Mouse (Mus musculus) monocyte, adult 59 days (primary cell): ENCODE results near the gene Ring1. TPM values are rescaled to one million over a fixed set of nuclear protein-coding genes. Genes with fewer than 3 reads are reported as not detected.

Source experiments
- total RNA-seq, 2 experiments: library from RNA; stranded (reverse); gene quantifications; one replicate each; pipeline ENCODE4 v1.2.4; 2023

The Ring1 gene
- total RNA-seq: 10 to 100 TPM; 31.1 to 31.8 TPM

DNA sequence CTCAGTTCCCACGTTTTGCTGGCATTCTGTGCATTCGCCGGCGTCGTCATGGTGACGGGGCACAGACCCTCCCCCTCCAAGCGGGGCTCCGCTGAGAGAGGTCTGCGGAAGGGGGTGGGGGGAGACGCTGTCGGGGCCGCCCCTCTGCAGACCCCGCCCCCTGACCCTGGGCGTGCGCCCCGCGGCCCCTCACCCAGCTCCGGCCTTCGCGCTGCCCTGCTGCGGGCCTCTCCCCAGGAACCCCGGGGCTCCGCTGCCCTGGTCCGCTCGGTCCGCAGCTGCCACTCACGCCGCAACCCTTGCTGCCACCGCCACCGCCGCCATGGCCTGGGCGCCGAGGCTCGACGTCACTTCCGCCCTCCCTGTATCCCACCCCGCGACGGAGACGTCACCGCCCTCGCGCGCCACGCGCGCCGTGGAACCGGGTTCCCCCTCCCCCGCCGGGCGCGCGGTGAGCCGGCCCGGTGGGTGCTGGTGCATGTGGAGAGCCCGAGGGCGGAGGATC lies at the start of gene Ring1:
TSS of gene Ring1 (minus strand) at position 364 of the 505 bp plus-strand sequence.

DNA sequence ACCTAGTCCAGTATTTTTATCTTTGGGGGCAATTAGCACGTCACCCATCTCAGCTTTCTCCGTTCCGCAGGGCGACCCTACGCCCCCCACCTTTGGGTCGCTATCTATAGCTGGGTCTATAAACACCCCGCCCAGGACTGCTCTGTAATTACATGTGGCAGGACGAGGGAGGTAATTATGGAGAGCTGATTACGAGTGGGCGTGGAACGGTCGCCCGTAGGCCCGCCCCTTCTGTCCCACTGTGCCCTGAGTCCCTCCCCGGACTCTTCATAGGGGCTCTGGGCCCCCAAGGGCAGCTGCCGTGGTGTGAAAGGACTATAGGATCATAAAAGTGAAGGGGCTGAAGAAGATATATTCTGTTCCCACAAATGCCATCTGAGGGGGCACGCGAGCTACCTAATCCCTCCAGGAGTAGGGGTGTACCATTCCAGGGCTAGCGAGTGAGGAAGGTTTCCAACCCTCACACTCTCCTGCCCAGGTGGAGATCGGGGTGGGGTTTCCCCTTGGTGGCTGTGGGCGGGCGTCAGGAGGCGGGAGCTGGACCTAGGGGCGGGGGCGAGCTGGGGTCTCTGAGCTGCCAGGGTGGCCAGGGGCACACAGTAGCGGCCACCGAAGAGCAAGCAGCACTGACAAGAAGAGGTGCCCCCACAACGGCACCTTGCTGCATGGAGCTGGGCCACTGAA lies 14.5 kb upstream of the Ring1 start, which contains the start of gene Col11a2:
TSS of gene Col11a2 (plus strand) at position 560 of the 684 bp plus-strand sequence.

DNA sequence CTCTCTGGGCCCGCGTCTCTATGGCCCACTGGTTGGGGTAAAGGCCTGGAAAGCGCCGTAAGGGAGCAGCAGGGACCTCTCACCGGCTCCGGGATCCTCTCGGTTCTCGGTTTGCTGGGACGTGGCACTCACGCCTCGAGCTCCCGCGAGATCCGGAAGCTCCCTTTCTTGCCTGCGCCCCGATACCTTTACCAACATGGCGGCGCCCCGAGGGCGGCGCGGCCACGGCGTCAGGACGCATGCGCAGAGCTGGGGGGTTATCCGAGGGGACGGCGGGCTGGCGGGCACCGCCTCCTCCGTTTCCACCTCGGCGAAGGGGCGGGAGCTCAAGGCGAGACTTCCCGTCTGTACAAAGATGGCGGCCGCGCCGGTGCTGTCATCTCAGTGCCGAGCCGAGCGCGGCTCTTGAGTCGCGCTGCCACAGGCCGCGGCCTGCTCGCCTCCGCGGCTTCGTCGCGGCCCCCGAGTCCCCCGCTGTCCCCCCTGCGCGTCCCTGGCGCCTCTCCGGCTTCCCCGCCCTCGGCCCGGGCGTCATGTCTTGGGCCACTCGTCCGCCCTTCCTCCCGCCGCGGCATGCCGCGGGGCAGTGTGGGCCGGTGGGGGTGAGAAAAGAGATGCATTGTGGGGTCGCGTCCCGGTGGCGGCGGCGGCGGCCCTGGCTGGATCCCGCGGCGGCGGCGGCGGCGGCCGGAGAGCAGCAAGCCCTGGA lies 7.1 kb upstream of the Ring1 start, which contains the start of the genes Slc39a7 and Rxrb:
TSS of gene Slc39a7 (minus strand) at position 218 of the 709 bp plus-strand sequence.
TSS of gene Rxrb (plus strand) at position 348 of the 709 bp plus-strand sequence.

DNA sequence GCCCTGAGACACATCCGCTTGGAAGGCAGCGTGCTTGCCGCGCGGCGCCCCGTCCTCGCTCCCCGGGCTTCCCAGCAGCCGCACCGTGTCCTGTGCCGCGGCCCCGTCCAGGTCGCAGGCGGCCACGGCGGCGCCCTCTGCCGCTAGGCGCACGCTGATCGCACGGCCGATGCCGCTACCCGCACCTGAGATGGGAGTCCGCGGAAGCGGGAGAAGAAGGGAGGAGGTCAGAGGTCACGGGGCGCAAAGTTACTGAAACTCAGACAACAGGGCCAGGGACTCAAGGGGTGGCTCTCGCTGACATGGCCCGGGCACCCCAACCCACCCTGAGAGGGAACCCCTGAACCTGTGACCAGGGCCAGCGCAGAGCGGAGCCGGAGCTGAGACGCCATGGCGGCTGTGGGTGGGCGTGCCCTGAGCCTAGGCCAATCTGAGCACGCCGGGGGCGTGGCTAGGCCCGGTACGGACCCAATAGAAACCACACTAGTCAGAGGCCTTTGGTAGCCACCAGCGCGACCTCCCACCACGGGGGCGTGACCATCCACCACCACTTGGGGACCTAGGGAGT lies 3.3 kb upstream of the Ring1 start, which contains the start of gene H2-Ke6:
TSS of gene H2-Ke6 (minus strand) at position 405 of the 568 bp plus-strand sequence.

DNA sequence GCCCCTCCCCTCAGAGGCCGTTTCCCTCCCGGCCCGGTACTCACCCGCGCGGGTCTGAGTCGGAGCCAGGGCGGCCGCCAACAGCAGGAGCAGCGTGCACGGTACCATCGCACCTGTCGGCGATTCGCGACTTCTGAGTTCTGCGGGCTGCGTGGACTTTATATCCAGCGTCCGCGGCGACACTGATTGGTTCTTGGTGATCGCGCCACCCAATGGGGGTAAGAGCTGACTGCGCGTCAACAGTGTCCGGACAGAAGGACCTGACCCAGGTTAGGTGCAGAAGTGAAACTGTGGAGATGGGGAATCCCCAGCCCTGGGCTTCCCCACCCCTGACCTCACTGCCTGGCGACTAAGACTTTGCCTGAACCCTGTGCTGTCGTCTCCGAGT lies 24.3 kb downstream of the Ring1 start, which contains the start of gene H2-K1:
TSS of gene H2-K1 (minus strand) at position 198 of the 388 bp plus-strand sequence.

Other genes starting within 250 kb of the Ring1 start
- gene Angptl4, start 242.8 kb downstream of the Ring1 start, total RNA-seq: 1 to 10 TPM; 5.3 to 7.1 TPM
- gene Kank3, start 214.2 kb downstream of the Ring1 start, total RNA-seq: 10 to 100 TPM; 17.2 to 17.8 TPM
- 1,000 to 10,000 TPM; 2,442 to 2,474 TPM for gene Rps28, start 200.1 kb downstream of the Ring1 start, total RNA-seq
- 100 to 1,000 TPM; 123 to 158 TPM for gene Ndufa7, start 200.1 kb downstream of the Ring1 start, total RNA-seq
- 1 to 10 TPM; 1.8 to 2.6 TPM for gene Cd320, start 181.6 kb downstream of the Ring1 start, total RNA-seq
- gene Gm7029, start 150.8 kb downstream of the Ring1 start, total RNA-seq: not detected
- 1 to 10 TPM; 1.1 to 2.9 TPM for gene Kifc1, start 134.0 kb downstream of the Ring1 start, total RNA-seq
- gene Platr17, start 119.5 kb downstream of the Ring1 start, total RNA-seq: 1 to 10 TPM in 1 of 2 experiments, not detected in 1; 4.0 TPM
- gene Daxx, start 115.3 kb downstream of the Ring1 start, total RNA-seq: 10 to 100 TPM; 74.9 to 76.2 TPM
- 100 to 1,000 TPM; 399 to 458 TPM for gene Tapbp, start 108.8 kb downstream of the Ring1 start, total RNA-seq
- 10 to 100 TPM; 32.1 to 39.3 TPM for gene Zbtb22, start 108.8 kb downstream of the Ring1 start, total RNA-seq
- gene Rgl2, start 95.1 kb downstream of the Ring1 start, total RNA-seq: 100 to 1,000 TPM; 186 to 207 TPM
- gene Pfdn6, start 84.3 kb downstream of the Ring1 start, total RNA-seq: 10 to 100 TPM; 51.6 to 71.3 TPM
- 10 to 100 TPM; 30.5 to 34.8 TPM for gene Wdr46, start 84.0 kb downstream of the Ring1 start, total RNA-seq
- 10 to 100 TPM; 14.7 to 17.3 TPM for gene B3galt4, start 73.2 kb downstream of the Ring1 start, total RNA-seq
- gene Vps52, start 68.9 kb downstream of the Ring1 start, total RNA-seq: 10 to 100 TPM; 48.0 to 57.5 TPM
- gene Rps18, start 68.7 kb downstream of the Ring1 start, total RNA-seq: 100 to 1,000 TPM; 791 to 877 TPM
- 1,000 to 10,000 TPM; 3,154 to 3,159 TPM for gene H2-K1, start 24.3 kb downstream of the Ring1 start, total RNA-seq
- 10 to 100 TPM; 58.7 to 60.7 TPM for gene H2-Ke6, start 3.4 kb upstream of the Ring1 start, total RNA-seq
- 100 to 1,000 TPM; 102 to 104 TPM for gene Slc39a7, start 7.0 kb upstream of the Ring1 start, total RNA-seq
- gene Rxrb, start 7.1 kb upstream of the Ring1 start, total RNA-seq: 100 to 1,000 TPM; 100 to 103 TPM
- gene Col11a2, start 14.8 kb upstream of the Ring1 start, total RNA-seq: 1 to 10 TPM; 3.1 to 6.2 TPM
- gene H2-Oa, start 67.7 kb upstream of the Ring1 start, total RNA-seq: 10 to 100 TPM; 12.2 to 18.9 TPM
- 100 to 1,000 TPM; 345 to 355 TPM for gene H2-DMa, start 94.9 kb upstream of the Ring1 start, total RNA-seq
- 100 to 1,000 TPM; 367 to 380 TPM for gene Brd2, start 98.0 kb upstream of the Ring1 start, total RNA-seq
- 10 to 100 TPM; 88.6 to 96.9 TPM for gene H2-DMb2, start 118.6 kb upstream of the Ring1 start, total RNA-seq
- gene H2-DMb1, start 128.4 kb upstream of the Ring1 start, total RNA-seq: 100 to 1,000 TPM; 301 to 308 TPM
- 10 to 100 TPM; 93.6 to 93.9 TPM for gene Tap1, start 162.9 kb upstream of the Ring1 start, total RNA-seq
- 100 to 1,000 TPM in 1 of 2 experiments, 10 to 100 TPM in 1; 88.7 to 100 TPM for gene Psmb9, start 163.1 kb upstream of the Ring1 start, total RNA-seq
- gene Psmb8, start 173.0 kb upstream of the Ring1 start, total RNA-seq: 100 to 1,000 TPM; 199 to 211 TPM
- 10 to 100 TPM; 71.7 to 73.7 TPM for gene Tap2, start 178.8 kb upstream of the Ring1 start, total RNA-seq
- gene H2-Ob, start 214.2 kb upstream of the Ring1 start, total RNA-seq: 10 to 100 TPM; 17.9 to 22.0 TPM
- gene H2-Ab1, start 233.0 kb upstream of the Ring1 start, total RNA-seq: 1,000 to 10,000 TPM; 2,645 to 2,891 TPM